Mouse (Mus musculus) adrenal gland, postnatal 10 days (tissue): ENCODE data around the gene Zfp90. TPM values are rescaled to one million over a fixed set of nuclear protein-coding genes. Genes with fewer than 3 reads are reported as not detected.
"Not testable (repeated sequence)": the region's sequence is repeated elsewhere in the genome, so short reads cannot be mapped to it uniquely, and the experiment has no call there.

Experiments
- DNase-seq: peaks from one replicate; pipeline ENCODE4 v3.0.0; 2021; ENCODE audit warnings: mixed read lengths
- long read RNA-seq, 2 experiments: library from polyadenylated mRNA; stranded (forward); transcript quantifications; one replicate each; pipeline ENCODE4 v2.0.0; 2021
- total RNA-seq, 2 experiments: library from RNA; stranded (reverse); gene quantifications; 2 replicates each; pipeline ENCODE4 v1.2.3; 2021

The Zfp90 gene
- 1 to 10 TPM; 5.9 to 9.1 TPM for total RNA-seq
- long read RNA-seq, experiment 1, partial matches to known transcripts, result 0 of 7 reads
- long read RNA-seq, experiment 1, other reads (novel, unspliced or antisense), result 2 of 7 reads
- long read RNA-seq, experiment 2, partial matches to known transcripts, result 4 of 8 reads
- long read RNA-seq, experiment 2, other reads (novel, unspliced or antisense), result 1 of 8 reads

GRCm38 (mm10) chr8:106415182-106415971, at the start of gene Zfp90:
Zfp90 (plus strand) TSS chr8:106415327.
- DNase-seq, result peak; percentile 94

- DNase-seq, result no peak
Observed at GRCm38 (mm10) chr8:106368501-106368900, 46.6 kb upstream of the Zfp90 start.

DNA sequence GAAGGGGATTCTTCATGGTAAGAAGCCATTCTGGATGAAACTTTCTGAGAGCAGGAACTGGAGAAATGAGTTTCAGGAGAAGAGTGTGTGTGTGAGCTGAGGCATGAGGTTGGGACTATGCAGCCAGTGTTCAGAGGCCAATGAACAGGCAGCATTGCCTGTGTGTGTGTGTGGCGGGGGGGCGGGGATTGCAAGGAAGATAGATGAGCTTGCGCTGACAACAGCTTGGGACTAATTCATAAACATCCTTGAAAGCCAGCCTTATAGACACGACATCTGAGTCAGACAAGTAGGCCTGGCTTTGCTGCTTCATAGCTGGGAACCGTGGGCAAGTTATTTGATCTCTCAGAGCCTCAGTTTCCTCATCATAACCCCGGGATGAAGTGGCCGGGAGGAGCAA, 46.1 kb upstream of the Zfp90 start:
- no peak for DNase-seq

DNA sequence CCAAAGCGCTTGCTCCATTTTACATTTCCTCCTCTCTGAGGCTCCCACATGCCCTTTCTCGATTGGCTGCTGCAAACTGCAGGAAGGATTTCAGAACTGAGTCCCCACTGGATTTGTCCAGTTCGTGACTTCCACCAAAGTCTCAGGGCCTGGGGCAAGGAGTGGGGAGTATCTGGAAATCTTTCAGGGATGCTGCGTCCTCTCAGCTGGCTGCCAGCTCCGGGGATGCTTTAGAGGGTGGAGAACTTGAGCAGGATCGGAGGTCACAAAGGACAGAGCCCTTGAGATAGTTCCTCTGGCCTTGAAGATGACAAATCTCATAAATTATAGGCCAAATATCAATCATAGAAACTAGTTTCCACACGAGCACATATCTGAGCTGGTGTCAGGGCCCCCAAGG, 39.2 kb upstream of the Zfp90 start:
- DNase-seq, result peak; percentile 24

DNA sequence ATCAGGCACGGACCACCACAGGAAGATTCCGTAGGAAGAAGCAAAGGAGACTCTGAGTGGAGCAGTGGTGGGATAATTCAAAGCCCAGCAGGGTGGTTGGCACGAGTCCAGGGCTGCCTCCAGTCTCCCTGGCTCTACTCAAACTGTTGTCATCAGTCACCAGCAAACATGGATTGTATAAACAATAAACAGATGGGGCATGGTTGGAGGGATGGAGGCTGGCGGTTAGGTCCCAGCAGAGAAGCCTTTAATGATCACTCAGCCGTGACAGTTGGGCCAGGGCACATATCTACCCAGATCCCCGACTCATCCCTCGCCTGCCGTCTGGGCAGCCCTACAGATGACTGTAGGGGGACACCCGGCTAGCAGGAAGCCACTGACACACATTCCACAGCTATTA, 38.3 kb upstream of the Zfp90 start:
- peak; percentile 25 for DNase-seq

GRCm38 (mm10) chr8:106378501-106379048, 36.6 kb upstream of the Zfp90 start:
- no peak for DNase-seq

DNA sequence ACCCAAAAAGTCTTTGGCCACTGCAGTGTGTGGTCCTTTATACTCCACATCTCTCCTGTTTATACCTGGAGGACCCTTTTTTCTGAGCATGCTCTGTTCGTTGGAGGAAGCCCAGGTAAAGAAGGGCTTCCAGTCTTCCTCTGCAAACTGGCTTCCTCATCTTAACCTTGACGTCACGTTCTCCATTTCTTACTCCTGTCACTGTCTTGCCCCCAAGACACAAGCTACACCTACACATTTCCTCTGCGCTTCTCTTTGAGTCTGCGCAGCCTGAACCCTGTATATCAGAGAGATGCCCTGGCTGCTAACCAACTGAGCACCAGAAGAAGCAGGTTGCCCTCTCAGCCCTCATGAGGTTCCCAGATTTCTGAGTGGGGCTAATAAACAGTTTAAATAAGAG, 35.8 kb upstream of the Zfp90 start:
- no peak for DNase-seq

GRCm38 (mm10) chr8:106381026-106381425, 34.1 kb upstream of the Zfp90 start:
- no peak for DNase-seq

GRCm38 (mm10) chr8:106387801-106388415, 27.2 kb upstream of the Zfp90 start:
- peak; percentile 14 for DNase-seq

DNA sequence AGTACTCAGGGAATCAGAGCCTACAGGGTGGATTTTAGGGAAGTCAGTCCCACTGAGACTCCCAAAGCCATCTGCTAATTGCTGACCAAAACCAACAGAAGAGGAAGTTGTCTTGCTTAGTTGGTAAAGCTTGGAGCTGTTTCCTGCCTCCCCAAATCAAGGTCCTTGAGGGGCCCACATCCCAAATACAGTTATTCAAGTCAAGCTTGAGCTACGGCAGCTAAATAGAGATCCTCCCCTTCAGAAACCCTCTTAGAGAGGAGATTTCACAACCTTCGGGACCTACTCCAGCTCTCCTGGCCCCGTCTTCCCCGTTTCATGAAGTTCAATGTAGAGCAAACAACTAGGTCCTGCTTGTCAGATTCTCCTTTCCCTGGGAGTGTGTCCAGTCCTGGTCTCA, 20.6 kb upstream of the Zfp90 start:
- peak; percentile 23 for DNase-seq

DNA sequence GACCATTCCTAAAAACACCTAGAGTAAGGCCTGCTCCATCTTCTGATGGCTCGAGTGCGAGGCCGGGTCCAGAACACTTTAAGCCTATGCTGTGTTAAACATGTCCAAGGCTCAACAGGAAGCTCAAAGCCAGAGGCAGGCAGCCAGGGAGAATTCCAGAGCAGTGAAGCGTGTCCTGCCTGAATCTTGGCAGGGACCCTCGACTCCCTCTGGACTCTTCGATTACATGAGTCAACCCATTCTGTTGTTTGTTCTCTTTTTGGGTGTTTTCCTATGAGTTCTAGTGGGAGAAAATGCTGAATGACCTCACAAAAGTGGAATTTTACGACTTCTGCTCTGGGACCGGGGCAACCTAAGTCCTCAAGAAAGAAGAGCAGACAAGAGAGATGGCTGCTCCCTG, 15.4 kb upstream of the Zfp90 start:
- peak; percentile 66 for DNase-seq

DNA sequence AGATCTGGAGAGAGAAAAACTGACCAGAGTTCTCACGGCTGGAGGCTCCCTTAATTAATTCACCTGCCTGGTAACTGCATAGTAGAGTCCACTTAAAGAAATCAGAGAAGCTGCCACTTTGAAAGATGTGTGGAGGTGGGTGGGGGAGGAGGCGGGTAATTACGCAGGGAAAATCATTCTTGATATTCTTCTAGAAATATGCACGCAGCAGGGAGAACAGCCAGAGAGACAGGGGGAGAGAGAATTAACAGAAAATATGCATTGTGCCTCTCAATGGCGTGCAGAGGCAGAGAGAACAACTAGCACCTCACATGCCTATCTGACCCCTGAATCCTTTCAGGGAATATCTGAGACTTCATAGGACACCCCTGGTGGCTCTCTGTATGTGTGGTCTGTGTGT, 14.9 kb upstream of the Zfp90 start:
- DNase-seq, result no peak

DNA sequence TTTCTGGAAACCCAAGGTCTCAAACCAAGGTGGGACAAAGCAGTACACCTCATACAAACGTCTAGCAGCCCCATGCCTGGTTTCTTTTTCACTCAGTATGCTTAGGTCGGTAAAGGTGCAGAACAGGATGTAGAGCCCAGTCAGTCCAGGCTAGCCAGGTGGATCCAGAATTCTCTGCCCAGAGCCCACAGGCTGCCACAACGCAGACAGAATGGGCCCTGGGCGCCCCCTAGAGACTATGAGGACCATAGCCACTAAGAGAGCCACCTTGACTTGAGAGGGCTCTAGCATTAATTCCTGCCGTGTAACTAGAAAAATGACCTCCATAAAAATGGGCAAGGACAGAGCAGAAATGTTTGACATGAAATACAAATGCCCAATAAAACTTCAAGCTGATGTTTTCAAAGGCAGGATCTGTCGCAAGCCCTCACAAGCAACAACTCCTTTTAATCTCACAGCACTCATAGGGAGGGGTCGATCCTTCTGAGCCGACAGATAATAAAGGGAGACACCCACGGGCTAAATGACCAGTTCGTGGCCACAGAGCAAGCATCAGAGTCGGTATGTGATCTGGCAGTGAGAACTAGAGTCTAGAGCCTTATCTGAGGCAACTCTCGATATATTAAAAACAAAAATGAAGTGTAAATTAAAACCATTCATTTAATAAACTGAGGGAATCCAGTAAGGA, 11.7 kb upstream of the Zfp90 start:
- peak; percentile 74 for DNase-seq

DNA sequence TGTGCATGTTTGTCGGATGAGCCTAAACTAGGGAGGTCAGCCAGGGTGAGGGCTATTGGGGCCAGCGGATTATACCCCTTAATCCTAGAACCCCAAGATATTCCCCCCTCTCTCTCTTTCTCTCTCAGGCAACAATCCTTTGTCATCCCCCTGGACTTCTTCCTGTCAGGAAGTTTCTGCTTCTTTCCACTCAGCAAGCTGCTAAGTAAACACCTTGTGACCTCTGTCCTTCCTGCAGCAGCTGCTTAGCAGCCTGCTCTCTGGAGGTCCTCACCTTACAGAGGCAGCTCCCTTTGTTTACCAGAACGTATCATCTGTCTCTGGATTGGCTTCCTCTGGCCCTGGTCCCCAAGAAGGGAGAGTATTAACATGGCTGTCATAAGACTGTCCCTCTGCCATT, 10.3 kb upstream of the Zfp90 start:
- no peak for DNase-seq

DNA sequence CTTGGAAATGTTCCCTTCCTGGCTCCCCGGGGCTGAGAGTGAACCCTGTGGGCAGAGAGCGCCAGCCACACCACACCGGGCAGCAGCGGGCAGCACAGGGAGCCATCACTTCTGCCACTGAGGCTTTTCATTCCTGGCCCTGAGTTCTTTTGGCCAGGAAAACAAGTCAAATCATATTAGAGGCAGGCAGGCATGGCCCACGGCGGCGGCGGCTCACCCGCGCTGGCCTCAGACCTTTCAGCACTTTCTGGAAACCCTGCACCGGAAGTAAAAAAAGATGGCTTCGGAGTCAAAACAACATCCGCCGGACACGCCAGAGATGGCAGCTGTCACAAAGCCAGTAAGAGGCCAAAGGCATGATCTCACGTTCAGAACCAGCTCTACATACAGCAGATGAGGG, 9.3 kb upstream of the Zfp90 start:
- peak; percentile 29 for DNase-seq

DNA sequence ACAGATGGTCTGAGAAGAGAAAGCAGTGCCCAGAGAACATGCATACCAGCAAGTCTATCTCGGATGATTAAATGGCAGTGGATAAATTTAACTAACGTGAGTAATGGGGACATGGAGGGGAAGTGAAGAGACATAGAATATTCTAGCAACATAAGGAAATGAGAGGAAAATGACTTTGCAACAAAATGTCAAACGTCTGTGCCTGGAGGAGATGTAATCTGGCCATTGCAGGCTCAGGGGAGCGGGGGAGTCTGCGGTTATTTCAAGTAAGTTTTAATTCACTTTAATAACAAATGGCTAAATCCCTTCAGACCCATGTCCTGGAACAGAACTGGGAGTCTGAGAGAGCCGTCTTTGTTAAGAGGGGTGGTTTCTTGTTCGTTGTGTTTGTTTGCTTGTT, 5.1 kb upstream of the Zfp90 start:
- DNase-seq, result no peak

DNA sequence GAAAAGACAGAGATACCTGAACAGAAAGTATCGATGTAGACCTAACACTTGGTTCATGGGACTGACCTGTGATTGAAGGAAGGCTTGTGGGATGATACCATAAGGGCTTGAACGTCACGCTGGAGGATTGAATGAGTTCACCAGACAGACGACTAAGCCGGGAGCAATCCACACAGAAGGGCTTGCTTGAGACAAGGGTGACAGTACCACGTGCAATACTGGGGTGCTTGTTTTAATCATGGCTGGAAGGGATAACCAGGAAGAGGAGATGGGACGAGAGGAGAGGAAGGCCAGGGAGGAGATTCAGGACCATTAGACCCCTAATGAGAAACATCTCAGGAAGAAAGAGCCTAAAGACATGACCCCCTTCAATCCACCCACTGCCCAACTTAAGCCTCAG, 4.6 kb upstream of the Zfp90 start:
- no peak for DNase-seq

DNA sequence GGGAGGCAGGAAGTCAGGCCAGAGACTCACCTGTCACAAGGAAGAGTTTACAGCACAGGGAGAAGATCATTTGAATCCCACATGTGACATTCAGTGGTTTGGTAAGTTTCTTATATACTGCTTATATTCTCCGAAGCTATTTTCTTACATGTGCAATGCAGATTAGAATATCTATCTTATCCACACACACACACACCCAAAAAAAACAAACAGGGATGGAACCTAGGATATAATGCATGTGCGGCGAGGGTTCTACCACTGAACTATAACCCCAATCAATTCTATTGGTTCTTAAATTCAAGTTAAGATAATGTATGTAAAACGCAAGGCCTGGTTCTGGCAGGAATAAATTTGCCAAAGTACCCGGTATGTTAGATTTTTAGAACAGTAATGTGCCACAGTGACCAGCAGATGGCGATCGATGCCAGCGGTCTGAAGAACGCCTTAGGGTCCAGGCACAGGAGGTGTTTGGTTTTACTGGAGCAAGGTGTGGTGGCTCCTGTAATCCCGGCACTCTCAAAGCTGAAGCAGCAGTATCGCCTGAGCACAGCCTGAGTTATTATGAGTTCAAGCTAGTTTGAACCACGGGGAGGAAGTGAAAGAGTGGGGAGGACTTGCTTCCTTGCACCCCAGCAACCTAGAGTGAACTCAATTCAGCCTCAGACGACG, 3.2 kb upstream of the Zfp90 start:
- DNase-seq, result peak; percentile 70

DNA sequence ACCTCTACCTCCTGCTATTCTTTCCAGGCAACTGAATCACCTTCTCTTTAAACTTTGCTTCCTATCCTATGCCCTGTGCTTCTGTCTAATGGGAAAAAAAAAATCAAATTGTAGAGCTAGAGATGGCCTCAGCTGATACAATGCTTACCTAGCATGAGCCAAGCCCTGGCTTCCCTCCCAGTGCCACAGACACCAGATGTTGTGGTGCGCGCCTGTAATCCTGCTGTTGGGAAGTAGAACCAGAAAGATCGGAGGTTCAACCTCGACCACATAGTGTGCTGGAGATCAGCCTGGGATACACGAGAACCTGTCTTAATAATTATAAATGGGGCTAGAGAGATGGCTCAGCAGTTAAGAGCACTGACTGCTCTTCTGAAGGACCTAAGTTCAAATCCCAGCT, 2.6 kb downstream of the Zfp90 start:
- no peak for DNase-seq

GRCm38 (mm10) chr8:106431088-106431487, 16.0 kb downstream of the Zfp90 start:
- DNase-seq, result no peak

- not testable (repeated sequence) for DNase-seq
Observed at GRCm38 (mm10) chr8:106431952-106432351, 16.8 kb downstream of the Zfp90 start.

GRCm38 (mm10) chr8:106432954-106433570, 17.9 kb downstream of the Zfp90 start:
- peak; percentile 94 for DNase-seq
